Mouse (Mus musculus): ENCODE data around the gene Tcf7l2. TPM values are rescaled to one million over a fixed set of nuclear protein-coding genes. Genes with fewer than 3 reads are reported as not detected.
A peak's percentile ranks its signal among the peaks of the same experiment; 100 is the strongest.

Tcf7l2 gene
- polyA plus RNA-seq, 1 experiment from 2014 or later, result 76.8 TPM

- Histone ChIP-seq H3K4me3 (replicated peaks; ENCODE audit: low read length) (no peak overlapping the region), H3K4me2 (ENCODE audit: low read depth, low read length) (no peak overlapping the region), H3K4me1 (ENCODE audit: control insufficient read depth, insufficient read depth, low read length) (peaks cover 46% of the 10 kb centered on the region), H3K9me3 (replicated peaks; ENCODE audit: control insufficient read depth, low read length) (no peaks in the 10 kb centered on the region), H3K27ac (ENCODE audit: low read length) (no peak overlapping the region), H3K27me3 (ENCODE audit: control insufficient read depth, insufficient read depth, low read length) (no peaks in the 10 kb centered on the region), H3K9ac (ENCODE audit: low read length) (no peak overlapping the region), H3K36me3 (ENCODE audit: control insufficient read depth, insufficient read depth, low read length) (no peaks in the 10 kb centered on the region)
- 25% methylated on average over 6 of the region's 6 CpGs for WGBS
- no peak for ATAC-seq (ENCODE audit: insufficient read depth, low FRiP score)
These were observed 6.3 kb downstream of the Tcf7l2 start for GRCm38 (mm10) chr19:55747926-55748291.

- Histone ChIP-seq H3K4me3 (replicated peaks; ENCODE audit: low read length) (no peak overlapping the region), H3K4me2 (ENCODE audit: low read depth, low read length) (peak overlapping the region; percentile 31), H3K27me3 (ENCODE audit: control insufficient read depth, insufficient read depth, low read length) (no peaks in the 10 kb centered on the region), H3K27ac (ENCODE audit: low read length) (peak overlapping the region; percentile 51), H3K4me1 (ENCODE audit: control insufficient read depth, insufficient read depth, low read length) (peaks cover 47% of the 10 kb centered on the region), H3K9ac (ENCODE audit: low read length) (peak overlapping the region; percentile 22; the same call in 1 of the 2 replicates), H3K9me3 (replicated peaks; ENCODE audit: control insufficient read depth, low read length) (no peaks in the 10 kb centered on the region), H3K36me3 (ENCODE audit: control insufficient read depth, insufficient read depth, low read length) (no peaks in the 10 kb centered on the region)
- 46% methylated on average over 6 of the region's 6 CpGs for WGBS
- ATAC-seq (ENCODE audit: insufficient read depth, low FRiP score), result no peak
These were observed 7.2 kb downstream of the Tcf7l2 start for GRCm38 (mm10) chr19:55748801-55749200.

- 34% methylated on average over 7 of the region's 7 CpGs for WGBS
- Histone ChIP-seq H3K4me3 (replicated peaks; ENCODE audit: low read length) (no peak overlapping the region), H3K9me3 (replicated peaks; ENCODE audit: control insufficient read depth, low read length) (no peaks in the 10 kb centered on the region), H3K36me3 (ENCODE audit: control insufficient read depth, insufficient read depth, low read length) (no peaks in the 10 kb centered on the region), H3K4me1 (ENCODE audit: control insufficient read depth, insufficient read depth, low read length) (peaks cover 55% of the 10 kb centered on the region), H3K27ac (ENCODE audit: low read length) (peak overlapping the region; percentile 51; the same call in 1 of the 2 replicates), H3K9ac (ENCODE audit: low read length) (no peak overlapping the region), H3K27me3 (ENCODE audit: control insufficient read depth, insufficient read depth, low read length) (no peaks in the 10 kb centered on the region), H3K4me2 (ENCODE audit: low read depth, low read length) (peak overlapping the region; percentile 31; the same call in 1 of the 2 replicates)
- ATAC-seq (ENCODE audit: insufficient read depth, low FRiP score), result peak; percentile 27; the same call in 1 of the 2 replicates
These were observed 7.9 kb downstream of the Tcf7l2 start for GRCm38 (mm10) chr19:55749532-55749931.

- 0 out of 2 replicates have a peak overlapping the region, but pooled peaks have one; percentile 31 for H3K4me2 ChIP-seq (ENCODE audit: low read depth, low read length)
- H3K4me3 ChIP-seq (replicated peaks; ENCODE audit: low read length), result no peak overlapping the region
- peaks cover 55% of the 10 kb centered on the region for H3K4me1 ChIP-seq (ENCODE audit: control insufficient read depth, insufficient read depth, low read length)
- 42% methylated on average over 13 of the region's 13 CpGs for WGBS
- H3K36me3 ChIP-seq (ENCODE audit: control insufficient read depth, insufficient read depth, low read length), result 0 out of 2 replicates have a peak, but pooled peaks cover 4% of the 10 kb centered on the region
- no peak overlapping the region for H3K9ac ChIP-seq (ENCODE audit: low read length)
- no peak for ATAC-seq (ENCODE audit: insufficient read depth, low FRiP score)
- H3K9me3 ChIP-seq (replicated peaks; ENCODE audit: control insufficient read depth, low read length), result no peaks in the 10 kb centered on the region
- no peaks in the 10 kb centered on the region for H3K27me3 ChIP-seq (ENCODE audit: control insufficient read depth, insufficient read depth, low read length)
- H3K27ac ChIP-seq (ENCODE audit: low read length), result no peak overlapping the region
These were observed 8.4 kb downstream of the Tcf7l2 start for GRCm38 (mm10) chr19:55750048-55750447.

- H3K4me2 ChIP-seq (ENCODE audit: low read depth, low read length), result no peak overlapping the region
These were observed 8.8 kb downstream of the Tcf7l2 start for GRCm38 (mm10) chr19:55750465-55750864.

GRCm38 (mm10) chr19:55752861-55753260, 11.2 kb downstream of the Tcf7l2 start:
- Histone ChIP-seq H3K36me3 (ENCODE audit: control insufficient read depth, insufficient read depth, low read length) (0 out of 2 replicates have a peak, but pooled peaks cover 4% of the 10 kb centered on the region), H3K9me3 (replicated peaks; ENCODE audit: control insufficient read depth, low read length) (no peaks in the 10 kb centered on the region), H3K9ac (ENCODE audit: low read length) (no peak overlapping the region), H3K27ac (ENCODE audit: low read length) (no peak overlapping the region), H3K4me1 (ENCODE audit: control insufficient read depth, insufficient read depth, low read length) (peaks cover 56% of the 10 kb centered on the region), H3K27me3 (ENCODE audit: control insufficient read depth, insufficient read depth, low read length) (no peaks in the 10 kb centered on the region), H3K4me3 (replicated peaks; ENCODE audit: low read length) (no peak overlapping the region), H3K4me2 (ENCODE audit: low read depth, low read length) (no peak overlapping the region)
- no peak for ATAC-seq (ENCODE audit: insufficient read depth, low FRiP score)
- 63% methylated on average over 8 of the region's 8 CpGs for WGBS

More at GRCm38 (mm10) chr19:55750465-55750864, 8.8 kb downstream of the Tcf7l2 start:
- 57% methylated on average over 7 of the region's 7 CpGs for WGBS
- Histone ChIP-seq H3K27ac (ENCODE audit: low read length) (no peak overlapping the region), H3K36me3 (ENCODE audit: control insufficient read depth, insufficient read depth, low read length) (0 out of 2 replicates have a peak, but pooled peaks cover 4% of the 10 kb centered on the region), H3K4me1 (ENCODE audit: control insufficient read depth, insufficient read depth, low read length) (peaks cover 55% of the 10 kb centered on the region), H3K4me3 (replicated peaks; ENCODE audit: low read length) (no peak overlapping the region), H3K9me3 (replicated peaks; ENCODE audit: control insufficient read depth, low read length) (no peaks in the 10 kb centered on the region), H3K27me3 (ENCODE audit: control insufficient read depth, insufficient read depth, low read length) (no peaks in the 10 kb centered on the region), H3K9ac (ENCODE audit: low read length) (no peak overlapping the region)
- no peak for ATAC-seq (ENCODE audit: insufficient read depth, low FRiP score)

- H3K27ac ChIP-seq (ENCODE audit: low read length), result 0 out of 2 replicates have a peak overlapping the region, but pooled peaks have one; percentile 40
These were observed 12.7 kb downstream of the Tcf7l2 start for GRCm38 (mm10) chr19:55754303-55754702.

GRCm38 (mm10) chr19:55755462-55755861, 13.8 kb downstream of the Tcf7l2 start:
- Histone ChIP-seq H3K9me3 (replicated peaks; ENCODE audit: control insufficient read depth, low read length) (no peaks in the 10 kb centered on the region), H3K27ac (ENCODE audit: low read length) (no peak overlapping the region), H3K4me3 (replicated peaks; ENCODE audit: low read length) (no peak overlapping the region), H3K4me1 (ENCODE audit: control insufficient read depth, insufficient read depth, low read length) (peaks cover 34% of the 10 kb centered on the region), H3K27me3 (ENCODE audit: control insufficient read depth, insufficient read depth, low read length) (no peaks in the 10 kb centered on the region), H3K9ac (ENCODE audit: low read length) (no peak overlapping the region), H3K4me2 (ENCODE audit: low read depth, low read length) (no peak overlapping the region), H3K36me3 (ENCODE audit: control insufficient read depth, insufficient read depth, low read length) (0 out of 2 replicates have a peak, but pooled peaks cover 4% of the 10 kb centered on the region)
- 79% methylated on average over 9 of the region's 9 CpGs for WGBS
- no peak for ATAC-seq (ENCODE audit: insufficient read depth, low FRiP score)

More at GRCm38 (mm10) chr19:55754303-55754702, 12.7 kb downstream of the Tcf7l2 start:
- Histone ChIP-seq H3K4me1 (ENCODE audit: control insufficient read depth, insufficient read depth, low read length) (peaks cover 44% of the 10 kb centered on the region), H3K4me2 (ENCODE audit: low read depth, low read length) (no peak overlapping the region), H3K27me3 (ENCODE audit: control insufficient read depth, insufficient read depth, low read length) (no peaks in the 10 kb centered on the region), H3K36me3 (ENCODE audit: control insufficient read depth, insufficient read depth, low read length) (0 out of 2 replicates have a peak, but pooled peaks cover 4% of the 10 kb centered on the region), H3K9me3 (replicated peaks; ENCODE audit: control insufficient read depth, low read length) (no peaks in the 10 kb centered on the region), H3K4me3 (replicated peaks; ENCODE audit: low read length) (no peak overlapping the region), H3K9ac (ENCODE audit: low read length) (no peak overlapping the region)
- ATAC-seq (ENCODE audit: insufficient read depth, low FRiP score), result peak; percentile 77
- 48% methylated on average over 7 of the region's 7 CpGs for WGBS

GRCm38 (mm10) chr19:55756707-55757106, 15.1 kb downstream of the Tcf7l2 start:
- Histone ChIP-seq H3K27me3 (ENCODE audit: control insufficient read depth, insufficient read depth, low read length) (no peaks in the 10 kb centered on the region), H3K4me1 (ENCODE audit: control insufficient read depth, insufficient read depth, low read length) (peaks cover 32% of the 10 kb centered on the region), H3K4me3 (replicated peaks; ENCODE audit: low read length) (no peak overlapping the region), H3K27ac (ENCODE audit: low read length) (peak overlapping the region; percentile 60), H3K4me2 (ENCODE audit: low read depth, low read length) (no peak overlapping the region), H3K9me3 (replicated peaks; ENCODE audit: control insufficient read depth, low read length) (no peaks in the 10 kb centered on the region), H3K36me3 (ENCODE audit: control insufficient read depth, insufficient read depth, low read length) (0 out of 2 replicates have a peak, but pooled peaks cover 4% of the 10 kb centered on the region), H3K9ac (ENCODE audit: low read length) (peak overlapping the region; percentile 19; the same call in 1 of the 2 replicates)
- 43% methylated on average over 8 of the region's 8 CpGs for WGBS
- ATAC-seq (ENCODE audit: insufficient read depth, low FRiP score), result no peak

All from stomach, embryonic 16.5 days (tissue).